In the genomic region with DNA sequence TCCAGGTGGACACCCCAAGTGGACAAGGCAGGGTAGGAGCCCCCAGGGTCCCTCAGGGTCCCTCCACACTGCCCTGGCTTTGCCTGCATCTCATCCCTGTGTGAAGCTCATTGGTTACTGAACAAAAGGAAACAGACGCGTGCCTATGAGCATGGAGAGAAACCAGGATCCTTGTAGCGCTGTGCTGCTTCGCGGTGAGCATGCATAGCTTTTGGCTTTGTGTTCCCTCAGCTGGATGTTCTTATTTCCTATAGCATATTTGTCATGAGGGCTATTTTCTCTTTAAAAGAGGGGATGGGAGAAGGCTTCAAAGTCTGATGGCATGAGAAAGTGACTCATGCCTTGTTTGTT, we compare ENCODE assay signal across 17 mouse cellular contexts. TPM values are rescaled to one million over a fixed set of nuclear protein-coding genes. Genes with fewer than 3 reads are reported as not detected.
DNase-seq lines count a peak whose midpoint lies in the region; ATAC-seq and TF ChIP-seq lines count a peak whose summit lies in the region.
"Had no signal": no experiment of that assay in that cellular context is flagged by ENCODE, and none has a peak within 500 bp of the region (broad histone marks: within the 10 kb centered on the region; RNA-seq: fewer than 3 reads in every experiment).

No protein-coding gene starts in this region.

- WGBS in embryonic facial prominence, embryonic 13.5 days, result 96% methylated on average over 5 of the region's 5 CpGs
- WGBS in embryonic facial prominence, embryonic 10.5 days, result 94% methylated on average over 5 of the region's 5 CpGs
- 89% methylated on average over 5 of the region's 5 CpGs for WGBS in heart, embryonic 16.5 days
- WGBS in embryonic facial prominence, embryonic 15.5 days, result 83% methylated on average over 5 of the region's 5 CpGs
- 79% methylated on average over 5 of the region's 5 CpGs for WGBS in small intestine, adult 2 months

- H3K9ac ChIP-seq in embryonic facial prominence, embryonic 13.5 days, result no peak overlapping the region
- no peak overlapping the region for H3K9ac ChIP-seq in heart, embryonic 16.5 days (ENCODE audit: low read length)
- no peak overlapping the region for H3K9ac ChIP-seq in embryonic facial prominence, embryonic 15.5 days
- H3K9ac ChIP-seq: forebrain, embryonic 15.5 days; hindbrain, embryonic 12.5 days; limb, embryonic 15.5 days had no signal

- DNase-seq in embryonic facial prominence, embryonic 10.5 days (ENCODE audit: low spot score), result no peak
- no peak for DNase-seq in heart, adult 9 months (ENCODE audit: low spot score in 2 of 2)
- DNase-seq in lung, postnatal 14 days, result no peak
- DNase-seq in lung, postnatal 10 days, result no peak
- DNase-seq: adrenal gland, postnatal 10 days; cerebellum, adult 9-11 months; gastrocnemius, postnatal 25 days; kidney, adult 11 months; kidney, postnatal 14 days; layer of hippocampus, adult 9-11 months had no signal

- no peaks in the 10 kb centered on the region for H3K9me3 ChIP-seq in embryonic facial prominence, embryonic 13.5 days
- H3K9me3 ChIP-seq in embryonic facial prominence, embryonic 10.5 days, result no peaks in the 10 kb centered on the region
- H3K9me3 ChIP-seq in heart, embryonic 16.5 days (replicated peaks; ENCODE audit: control insufficient read depth, low read length), result no peaks in the 10 kb centered on the region
- no peaks in the 10 kb centered on the region for H3K9me3 ChIP-seq in embryonic facial prominence, embryonic 15.5 days (replicated peaks)
- H3K9me3 ChIP-seq: forebrain, embryonic 15.5 days; hindbrain, embryonic 12.5 days; limb, embryonic 15.5 days had no signal

- no peak for TF ChIP-seq CTCF in small intestine, adult 2 months (IDR thresholded peaks at IDR 0.05; ENCODE audit: extremely low read depth, insufficient read length, insufficient replicate concordance, low read depth, low read length)

- H3K36me3 ChIP-seq in embryonic facial prominence, embryonic 13.5 days, result peaks cover 14% of the 10 kb centered on the region
- H3K36me3 ChIP-seq in embryonic facial prominence, embryonic 10.5 days (replicated peaks), result peaks cover 30% of the 10 kb centered on the region
- H3K36me3 ChIP-seq in heart, embryonic 16.5 days (ENCODE audit: control insufficient read depth, insufficient read depth), result no peaks in the 10 kb centered on the region
- peaks cover 4% of the 10 kb centered on the region; the same call in 1 of the 2 replicates for H3K36me3 ChIP-seq in embryonic facial prominence, embryonic 15.5 days
- no peaks in the 10 kb centered on the region for H3K36me3 ChIP-seq in small intestine, adult 2 months (ENCODE audit: control insufficient read depth, insufficient read depth, low read length)
- H3K36me3 ChIP-seq: forebrain, embryonic 15.5 days; hindbrain, embryonic 12.5 days had no signal

- H3K4me1 ChIP-seq in embryonic facial prominence, embryonic 13.5 days, result peaks cover 27% of the 10 kb centered on the region
- peaks cover 14% of the 10 kb centered on the region for H3K4me1 ChIP-seq in embryonic facial prominence, embryonic 10.5 days
- H3K4me1 ChIP-seq in heart, embryonic 16.5 days (ENCODE audit: control insufficient read depth, insufficient read depth, low read length), result peaks cover 22% of the 10 kb centered on the region
- peaks cover 41% of the 10 kb centered on the region for H3K4me1 ChIP-seq in embryonic facial prominence, embryonic 15.5 days
- H3K4me1 ChIP-seq in small intestine, adult 2 months (ENCODE audit: control insufficient read depth, insufficient read depth, insufficient read length, low read length), result peaks cover 21% of the 10 kb centered on the region

- H3K4me2 ChIP-seq in embryonic facial prominence, embryonic 13.5 days, result 0 out of 2 replicates have a peak overlapping the region, but pooled peaks have one; percentile 16
- peak overlapping the region; percentile 36 for H3K4me2 ChIP-seq in heart, embryonic 16.5 days (ENCODE audit: low read depth, low read length)
- no peak overlapping the region for H3K4me2 ChIP-seq in embryonic facial prominence, embryonic 15.5 days (replicated peaks)
- H3K4me2 ChIP-seq: forebrain, embryonic 15.5 days; hindbrain, embryonic 12.5 days; limb, embryonic 15.5 days had no signal

- no peak overlapping the region for H3K4me3 ChIP-seq in embryonic facial prominence, embryonic 13.5 days
- no peak overlapping the region for H3K4me3 ChIP-seq in embryonic facial prominence, embryonic 10.5 days
- H3K4me3 ChIP-seq in heart, embryonic 16.5 days (ENCODE audit: low read length), result no peak overlapping the region
- H3K4me3 ChIP-seq in embryonic facial prominence, embryonic 15.5 days (replicated peaks), result no peak overlapping the region
- peak overlapping the region; percentile 2; the same call in 1 of the 2 replicates for H3K4me3 ChIP-seq in small intestine, adult 2 months (ENCODE audit: low read depth, low read length)
- H3K4me3 ChIP-seq: forebrain, embryonic 15.5 days; hindbrain, embryonic 12.5 days; limb, embryonic 15.5 days had no signal

- H3K27ac ChIP-seq in embryonic facial prominence, embryonic 13.5 days, result peak overlapping the region; percentile 44; the same call in 1 of the 2 replicates
- no peak overlapping the region; the same call in 1 of the 2 replicates for H3K27ac ChIP-seq in embryonic facial prominence, embryonic 10.5 days (replicated peaks)
- H3K27ac ChIP-seq in heart, embryonic 16.5 days (ENCODE audit: low read length), result no peak overlapping the region
- 0 out of 2 replicates have a peak overlapping the region, but pooled peaks have one; percentile 12 for H3K27ac ChIP-seq in embryonic facial prominence, embryonic 15.5 days (replicated peaks)
- peak overlapping the region; percentile 73 for H3K27ac ChIP-seq in small intestine, adult 2 months (ENCODE audit: insufficient read depth, low read depth, low read length)
- H3K27ac ChIP-seq: forebrain, embryonic 15.5 days; limb, embryonic 15.5 days had no signal

- H3K27me3 ChIP-seq in embryonic facial prominence, embryonic 13.5 days, result no peaks in the 10 kb centered on the region
- no peaks in the 10 kb centered on the region for H3K27me3 ChIP-seq in embryonic facial prominence, embryonic 10.5 days (replicated peaks; ENCODE audit: low read depth, poor library complexity, severe bottlenecking)
- H3K27me3 ChIP-seq in heart, embryonic 16.5 days (ENCODE audit: control insufficient read depth, insufficient read depth, low read length), result no peaks in the 10 kb centered on the region
- no peaks in the 10 kb centered on the region for H3K27me3 ChIP-seq in embryonic facial prominence, embryonic 15.5 days
- no peaks in the 10 kb centered on the region for H3K27me3 ChIP-seq in small intestine, adult 2 months (ENCODE audit: control insufficient read depth, insufficient read depth, low read length)
- H3K27me3 ChIP-seq: forebrain, embryonic 15.5 days; hindbrain, embryonic 12.5 days; limb, embryonic 15.5 days had no signal

- TF ChIP-seq POLR2A in small intestine, adult 2 months (IDR thresholded peaks at IDR 0.05; ENCODE audit: low read depth, low read length), result no peak

- no peak for ATAC-seq in embryonic facial prominence, embryonic 13.5 days (ENCODE audit: insufficient number of reproducible peaks, insufficient read depth, low FRiP score, low TSS enrichment, low read depth)
- ATAC-seq in heart, embryonic 16.5 days (replicated peaks; ENCODE audit: extremely low read depth, insufficient read depth, low FRiP score), result no peak
- no peak for ATAC-seq in embryonic facial prominence, embryonic 15.5 days (ENCODE audit: insufficient number of reproducible peaks, low FRiP score, low TSS enrichment, low read depth)
- ATAC-seq: forebrain, embryonic 15.5 days had no signal

RNA-seq across cellular contexts. Expression of a gene that starts 18.8 kb away (rescaled TPM):
- polyA plus RNA-seq in embryonic facial prominence, embryonic 13.5 days (2015; fragmentation: Nextera tagmentation; extraction: Ambion mirVana), result 13.3 and 17.4 TPM in 2 replicates
- polyA plus RNA-seq in embryonic facial prominence, embryonic 10.5 days (2016; fragmentation: Nextera tagmentation; extraction: Ambion mirVana), result 10.9 and 11.9 TPM in 2 replicates
- 5.0 and 6.3 TPM in 2 replicates for polyA plus RNA-seq in heart, embryonic 16.5 days (2015; fragmentation: Nextera tagmentation; extraction: Ambion mirVana)
- polyA plus RNA-seq in embryonic facial prominence, embryonic 15.5 days (2015; fragmentation: Nextera tagmentation; extraction: Ambion mirVana), result 15.5 and 17.0 TPM in 2 replicates
- 9.6 and 15.6 TPM in 2 replicates for polyA plus RNA-seq in small intestine, adult 2 months (2012; rRNA removed)

RNA-seq across cellular contexts. Expression of a gene that starts 28.9 kb away (rescaled TPM):
- 120 and 133 TPM in 2 replicates for polyA plus RNA-seq in embryonic facial prominence, embryonic 13.5 days (2015; fragmentation: Nextera tagmentation; extraction: Ambion mirVana)
- polyA plus RNA-seq in embryonic facial prominence, embryonic 10.5 days (2016; fragmentation: Nextera tagmentation; extraction: Ambion mirVana), result 116 and 122 TPM in 2 replicates
- 71.2 and 73.0 TPM in 2 replicates for polyA plus RNA-seq in heart, embryonic 16.5 days (2015; fragmentation: Nextera tagmentation; extraction: Ambion mirVana)
- polyA plus RNA-seq in embryonic facial prominence, embryonic 15.5 days (2015; fragmentation: Nextera tagmentation; extraction: Ambion mirVana), result 100 TPM in 2 replicates
- polyA plus RNA-seq in small intestine, adult 2 months (2012; rRNA removed), result 81.9 and 151 TPM in 2 replicates

RNA-seq across cellular contexts. Expression of a gene that starts 45.6 kb away (rescaled TPM):
- polyA plus RNA-seq in embryonic facial prominence, embryonic 13.5 days (2015; fragmentation: Nextera tagmentation; extraction: Ambion mirVana), result 67.0 and 67.2 TPM in 2 replicates
- 84.2 and 96.8 TPM in 2 replicates for polyA plus RNA-seq in embryonic facial prominence, embryonic 10.5 days (2016; fragmentation: Nextera tagmentation; extraction: Ambion mirVana)
- 49.8 and 51.1 TPM in 2 replicates for polyA plus RNA-seq in heart, embryonic 16.5 days (2015; fragmentation: Nextera tagmentation; extraction: Ambion mirVana)
- polyA plus RNA-seq in embryonic facial prominence, embryonic 15.5 days (2015; fragmentation: Nextera tagmentation; extraction: Ambion mirVana), result 60.6 and 70.0 TPM in 2 replicates
- 9.6 and 19.4 TPM in 2 replicates for polyA plus RNA-seq in small intestine, adult 2 months (2012; rRNA removed)

RNA-seq across cellular contexts. Expression of a gene that starts 58.2 kb away (rescaled TPM):
- polyA plus RNA-seq in embryonic facial prominence, embryonic 13.5 days (2015; fragmentation: Nextera tagmentation; extraction: Ambion mirVana), result 147 and 185 TPM in 2 replicates
- 135 TPM in 2 replicates for polyA plus RNA-seq in embryonic facial prominence, embryonic 10.5 days (2016; fragmentation: Nextera tagmentation; extraction: Ambion mirVana)
- polyA plus RNA-seq in heart, embryonic 16.5 days (2015; fragmentation: Nextera tagmentation; extraction: Ambion mirVana), result 135 and 157 TPM in 2 replicates
- polyA plus RNA-seq in embryonic facial prominence, embryonic 15.5 days (2015; fragmentation: Nextera tagmentation; extraction: Ambion mirVana), result 172 and 189 TPM in 2 replicates
- polyA plus RNA-seq in small intestine, adult 2 months (2012; rRNA removed), result 23.1 and 65.9 TPM in 2 replicates

Comparison
In these comparisons a context has a peak if more than half of its experiments do, and no peak if none do; other contexts are left out.
1. H3K27ac ChIP-seq: peak in embryonic facial prominence, embryonic 13.5 days (single experiment), embryonic facial prominence, embryonic 15.5 days (single experiment) and small intestine, adult 2 months (single experiment); none in embryonic facial prominence, embryonic 10.5 days (single experiment) and heart, embryonic 16.5 days (single experiment).